Mouse (Mus musculus) inflammation-experienced regulatory T-cells, adult 6 months (primary cell): Measurements from ENCODE around the gene Zfp365. TPM values are rescaled to one million over a fixed set of nuclear protein-coding genes. Genes with fewer than 3 reads are reported as not detected.

ENCODE experiments used
- ATAC-seq: one replicate; pipeline ENCODE4 v1.8.0; 2017
- polyA plus RNA-seq, 3 experiments: library from polyadenylated mRNA; unstranded; fragments of 100-300 nt; shearing (Covaris generic); gene quantifications; one replicate each; pipeline ENCODE4 v1.2.1; 2017

The Zfp365 gene
- polyA plus RNA-seq = 1 to 10 TPM; 3.5 to 5.9 (median 3.7) TPM

DNA sequence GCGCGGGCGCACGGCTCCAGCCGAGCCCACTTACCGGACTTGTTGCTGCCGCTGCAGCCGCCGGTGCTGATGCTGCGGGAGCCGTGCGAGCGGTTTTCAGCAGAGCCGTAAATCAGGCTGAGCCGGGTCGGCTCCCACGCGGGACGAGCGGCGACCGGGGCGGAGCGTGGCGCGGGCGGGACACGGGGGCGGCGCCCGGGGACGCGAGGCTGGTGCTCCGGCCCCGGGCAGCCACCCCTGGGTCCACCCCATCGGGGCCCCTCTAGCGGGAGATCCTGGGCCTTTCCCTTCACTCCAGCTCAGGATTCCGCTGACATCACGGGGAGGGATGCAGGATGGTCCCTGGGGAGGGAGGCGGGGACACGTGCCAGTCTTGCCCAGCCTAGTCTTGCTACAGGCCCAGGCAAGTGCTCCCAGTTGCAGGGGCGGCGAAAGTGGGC, at the start of gene Zfp365:
Zfp365 (minus strand) TSS at position 326 of the 440 bp plus-strand sequence.
- peak; percentile 62 for ATAC-seq

DNA sequence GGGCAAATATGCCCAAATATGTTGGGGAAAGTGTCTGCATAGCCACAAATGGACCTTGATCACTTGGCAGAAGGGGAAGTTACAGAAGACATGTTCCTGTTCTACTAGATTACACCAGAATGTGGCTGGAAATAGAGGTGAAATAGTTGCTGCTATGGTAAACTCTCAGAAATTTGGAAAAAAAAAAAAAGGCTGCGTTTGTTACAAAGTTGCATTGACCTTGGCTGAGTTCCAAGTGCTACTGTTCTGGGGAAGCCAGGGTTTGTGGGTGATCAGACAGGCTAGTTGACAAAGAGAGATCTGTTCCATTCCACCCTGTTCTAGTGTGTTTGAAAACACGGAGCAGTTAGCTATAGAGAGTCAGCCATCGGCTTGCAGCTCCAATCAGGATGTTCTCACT, 47.5 kb upstream of the Zfp365 start:
- no peak for ATAC-seq

DNA sequence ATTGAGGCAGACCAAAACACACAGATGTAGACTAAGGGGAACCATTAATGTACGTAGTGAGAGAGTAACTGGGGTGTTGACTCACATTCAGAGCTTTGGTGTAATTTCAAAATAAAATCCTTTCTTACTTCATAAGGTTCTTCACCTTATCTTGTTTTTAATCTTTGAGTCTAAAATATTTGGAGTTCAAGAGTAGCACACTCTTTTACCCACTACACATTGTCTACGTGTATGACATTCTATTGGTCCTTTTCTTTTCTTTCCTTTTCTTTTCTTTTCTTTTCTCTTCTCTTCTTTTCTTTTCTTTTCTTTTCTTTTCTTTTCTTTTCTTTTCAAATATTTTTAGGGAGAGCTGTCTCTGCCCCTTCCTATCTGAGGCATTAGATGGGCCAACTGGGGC, 43.5 kb upstream of the Zfp365 start:
- no peak for ATAC-seq

DNA sequence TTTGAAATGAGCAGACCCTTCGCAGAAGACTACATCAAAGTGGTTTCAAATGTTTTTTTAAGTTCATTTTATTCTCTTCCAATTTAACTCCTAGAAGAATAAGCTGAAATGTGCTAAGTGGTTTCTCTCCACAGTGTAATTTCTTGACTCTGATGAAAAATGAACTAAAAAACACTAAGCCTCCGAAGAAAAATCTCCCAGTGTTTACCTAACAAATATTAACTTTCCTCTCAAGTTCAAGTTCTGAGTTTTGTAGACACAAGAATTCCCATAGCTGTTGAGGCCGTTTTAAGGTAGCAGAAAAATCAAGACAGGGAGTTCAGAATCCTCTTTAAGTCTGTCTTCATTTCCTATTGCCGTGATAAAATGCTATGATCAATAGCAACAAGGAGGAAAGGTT, 39.2 kb upstream of the Zfp365 start:
- ATAC-seq = no peak

DNA sequence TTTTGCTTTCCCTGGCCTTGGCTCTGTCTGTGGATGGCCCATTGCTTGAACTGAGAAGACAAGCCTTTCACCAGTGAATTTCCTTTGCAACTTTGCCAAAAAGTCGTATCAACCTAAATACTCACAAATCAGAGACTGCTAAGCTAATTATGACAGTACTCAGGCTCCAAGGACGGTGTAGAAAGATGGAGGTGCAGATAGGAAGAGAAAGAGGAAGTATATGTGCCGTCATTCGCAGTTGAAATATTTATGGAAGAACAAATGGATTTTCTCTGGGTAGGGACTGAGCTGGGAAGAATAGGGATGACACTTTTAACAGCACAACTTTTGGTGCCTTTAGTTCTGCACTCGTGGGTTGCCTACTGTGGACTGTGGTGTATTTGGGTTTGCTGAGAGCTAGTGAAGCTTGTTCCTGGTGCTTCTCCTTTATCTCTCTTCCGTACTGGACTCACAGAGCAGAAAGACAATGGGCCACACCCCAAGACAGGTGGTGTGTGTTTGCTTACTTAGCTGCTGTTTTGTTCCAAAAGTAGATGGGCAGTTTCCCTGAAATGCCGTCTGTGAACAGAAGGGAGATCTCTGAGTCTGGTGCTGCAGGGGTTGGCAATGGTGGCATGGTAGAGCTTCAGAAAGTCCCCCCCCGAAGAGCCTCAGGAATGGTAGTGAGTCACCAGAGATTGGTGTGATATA, 37.7 kb upstream of the Zfp365 start:
- no peak for ATAC-seq

DNA sequence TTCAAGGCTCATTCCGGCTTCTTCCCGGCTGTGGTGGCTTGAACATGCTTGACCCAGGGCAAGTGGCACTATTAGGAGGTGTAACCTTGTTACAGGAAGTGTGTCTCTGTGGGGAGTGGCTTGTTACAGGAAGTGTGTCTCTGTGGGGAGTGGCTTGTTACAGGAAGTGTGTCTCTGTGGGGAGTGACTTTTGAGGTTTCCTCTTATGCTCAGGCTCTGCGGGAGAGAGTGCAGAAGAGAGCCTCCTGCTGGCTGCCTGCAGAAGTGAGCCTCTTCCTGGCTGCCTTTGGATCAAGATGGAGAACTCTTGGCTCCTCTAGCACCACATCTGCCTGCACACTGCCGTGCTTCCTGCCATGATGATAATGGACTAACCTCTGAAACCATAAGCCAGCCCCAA, 31.1 kb upstream of the Zfp365 start:
- peak; percentile 38 for ATAC-seq

DNA sequence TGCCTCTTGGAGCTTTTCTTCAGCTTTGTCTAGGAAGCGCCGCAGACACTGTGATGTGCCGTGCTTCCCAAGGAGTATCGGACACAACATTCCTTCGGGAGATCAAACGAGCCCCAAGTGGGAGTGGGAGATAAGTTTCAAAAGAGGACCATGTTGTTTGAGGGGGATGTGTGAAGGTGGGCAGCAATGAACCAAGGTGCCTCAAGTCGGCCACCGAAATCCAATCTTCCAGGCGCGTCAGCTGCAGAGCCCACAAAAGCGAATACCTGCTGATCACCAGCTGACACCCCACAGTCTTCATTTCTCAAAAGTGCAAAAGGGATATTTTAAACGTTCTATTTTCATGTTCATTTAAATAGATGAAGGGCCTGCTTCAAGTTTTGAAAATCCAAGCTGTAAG, 27.1 kb upstream of the Zfp365 start:
- ATAC-seq = no peak

DNA sequence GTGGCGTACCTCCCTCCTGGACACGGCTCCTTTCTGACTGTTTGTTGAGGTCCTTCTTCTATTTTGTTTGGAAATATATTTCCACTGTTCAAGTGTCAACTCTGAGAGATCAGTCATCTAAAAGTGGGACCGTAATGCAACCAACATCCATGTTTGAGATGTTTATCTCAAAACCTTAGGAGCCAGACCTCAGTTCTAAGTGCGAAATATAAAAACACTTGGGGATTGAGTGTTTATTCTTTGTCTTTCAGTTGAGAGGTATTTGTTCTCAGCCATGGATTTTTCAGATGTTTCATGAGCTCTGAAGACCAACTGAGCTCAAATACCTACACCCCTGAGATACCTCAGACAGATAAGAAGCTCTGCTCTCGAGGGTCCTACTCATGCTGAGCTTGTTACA, 25.3 kb upstream of the Zfp365 start:
- ATAC-seq = no peak

DNA sequence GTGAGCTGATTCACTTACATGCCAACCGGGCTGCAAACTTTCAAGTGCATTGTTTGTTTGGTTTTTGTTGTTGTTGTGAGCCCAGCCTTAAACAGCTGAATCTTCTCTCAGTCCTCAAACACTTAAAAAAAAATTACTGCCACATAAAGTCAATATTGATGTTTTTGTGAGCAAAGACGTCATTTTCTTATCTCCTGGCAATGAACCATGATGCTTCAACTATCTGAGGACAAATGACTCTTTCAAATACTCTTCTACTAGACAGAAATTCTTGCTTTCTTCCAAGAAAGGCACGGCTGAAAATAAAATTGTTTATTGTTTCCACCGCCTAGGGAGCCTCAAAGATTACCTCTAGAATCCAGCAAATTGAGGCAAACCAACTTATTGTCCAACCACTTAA, 24.5 kb upstream of the Zfp365 start:
- no peak for ATAC-seq

DNA sequence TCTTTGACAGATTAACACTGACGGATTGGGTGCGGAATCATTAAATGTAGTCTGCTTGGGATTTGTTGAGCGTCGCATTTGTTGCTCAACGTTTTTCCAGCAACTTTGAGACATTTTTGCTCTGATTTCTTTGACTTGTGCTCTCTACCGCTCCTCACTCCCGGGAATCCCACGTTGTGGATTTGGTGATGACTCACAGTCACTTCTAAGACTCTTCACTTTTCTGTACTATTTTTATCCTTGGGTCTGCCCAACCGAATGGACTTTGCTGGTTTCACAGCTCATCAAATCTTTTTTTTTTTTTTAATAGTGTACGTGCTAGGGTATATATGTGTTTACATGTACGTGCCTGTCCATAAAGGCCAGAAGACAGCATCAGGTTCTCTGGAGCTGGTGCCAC, 20.3 kb upstream of the Zfp365 start:
- ATAC-seq = no peak

DNA sequence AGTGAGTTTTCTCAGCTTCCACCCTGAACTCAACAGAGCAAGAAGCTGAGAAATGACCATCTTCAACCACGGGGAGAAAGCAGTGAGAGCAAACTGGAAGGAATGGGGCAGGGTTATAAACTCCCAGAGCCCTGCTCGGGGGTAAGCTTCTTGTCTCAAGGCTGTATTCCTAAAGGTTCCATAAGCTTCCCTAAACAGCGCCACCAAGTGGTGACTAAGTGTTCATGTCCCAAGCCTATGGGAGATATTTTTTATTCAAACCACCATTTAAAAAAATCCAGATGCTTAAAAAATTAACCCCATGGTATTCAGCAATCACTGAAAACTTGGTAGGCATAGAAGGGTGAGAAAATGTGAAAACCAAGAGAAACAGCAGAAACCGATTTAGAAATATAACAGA, 18.9 kb upstream of the Zfp365 start:
- no peak for ATAC-seq

DNA sequence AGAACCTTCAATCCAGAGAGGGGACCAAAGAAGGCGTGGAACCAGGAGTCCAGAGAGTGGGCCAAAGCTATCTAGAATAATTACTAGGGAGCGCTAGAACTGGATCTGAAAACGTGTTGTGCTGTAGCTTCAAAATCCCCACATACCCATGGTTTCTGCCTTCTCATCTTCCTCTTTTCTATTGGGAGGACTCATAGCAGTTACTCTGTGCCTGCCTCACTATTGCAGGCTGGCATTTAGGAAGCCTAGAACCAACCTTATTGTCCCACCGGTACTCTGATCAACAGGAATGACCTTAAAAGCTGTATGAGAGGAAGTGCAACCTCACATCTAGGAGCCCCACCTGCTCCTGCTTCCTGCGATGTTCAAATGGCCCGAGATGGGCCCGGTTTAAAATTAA, 16.1 kb upstream of the Zfp365 start:
- ATAC-seq = no peak

DNA sequence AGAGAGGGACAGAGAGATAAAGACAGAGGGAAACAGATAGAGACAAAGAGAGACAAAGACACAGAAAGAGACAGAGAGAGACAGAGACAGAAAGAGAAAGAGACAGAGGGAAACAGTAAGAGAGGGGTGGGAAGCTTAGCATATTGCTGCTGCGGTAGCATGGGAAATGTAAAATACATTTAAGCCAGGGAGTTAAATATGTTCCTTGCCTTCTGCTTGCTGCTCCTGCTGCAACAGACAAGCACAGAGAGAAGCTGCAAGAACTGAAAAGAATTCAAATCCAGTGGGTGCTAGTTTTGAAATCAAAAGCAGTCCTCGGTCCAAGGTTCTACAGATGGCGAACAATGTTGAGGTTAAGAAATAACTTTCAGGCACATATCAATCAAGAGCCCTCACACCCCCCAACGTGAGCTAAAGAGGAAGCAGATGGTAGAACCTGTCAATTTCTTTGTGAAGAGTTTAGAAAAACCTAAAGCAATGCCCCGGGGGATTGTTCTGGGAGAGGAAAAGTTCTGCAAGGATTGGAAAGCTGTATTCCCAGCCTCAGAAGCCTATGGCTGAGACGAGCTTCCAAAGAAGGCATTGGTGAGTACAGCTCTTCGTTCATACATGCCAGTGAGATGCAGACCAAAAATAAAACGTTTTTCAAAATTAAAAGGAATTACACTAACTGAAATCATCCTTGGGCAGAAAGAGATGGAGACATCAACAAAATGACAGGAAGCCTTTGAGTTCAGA, 15.4 kb upstream of the Zfp365 start:
- ATAC-seq = no peak

DNA sequence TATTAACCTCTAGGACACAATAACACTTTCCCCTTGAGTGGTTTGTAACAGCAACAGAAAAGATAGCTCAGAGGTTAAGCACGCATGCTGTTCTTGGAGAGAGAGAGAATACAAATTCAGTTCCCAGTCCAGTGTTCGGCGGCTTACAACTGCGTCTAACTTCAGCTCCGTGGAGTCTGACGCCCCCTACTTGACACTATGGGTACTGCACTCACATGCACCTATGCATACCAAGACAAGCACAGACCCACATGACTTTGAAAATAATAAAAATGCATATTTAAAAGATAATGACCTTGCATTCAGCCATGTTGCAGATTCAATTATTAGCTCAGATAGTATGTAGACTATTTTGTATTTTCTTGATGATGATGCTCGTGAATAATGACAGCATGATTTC, 11.6 kb upstream of the Zfp365 start:
- ATAC-seq = no peak

DNA sequence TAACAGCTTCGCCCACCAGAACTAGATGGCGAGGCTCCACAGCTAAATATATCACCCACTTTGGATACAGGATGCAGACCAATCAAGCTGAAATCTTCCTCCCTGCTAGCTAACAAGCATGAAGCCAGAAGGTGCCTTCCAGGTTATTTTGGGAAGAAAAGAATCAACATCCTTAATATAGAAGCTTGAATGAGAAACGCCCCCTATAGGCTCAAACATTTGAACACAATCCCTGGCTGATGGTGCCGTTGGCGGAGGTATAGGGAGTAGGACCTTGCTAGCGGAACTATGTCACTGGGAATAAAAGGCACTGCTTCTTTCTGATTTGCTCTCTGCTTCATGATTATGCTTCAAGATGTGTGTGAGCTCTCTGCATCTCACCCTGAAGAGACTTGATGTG, 9.3 kb upstream of the Zfp365 start:
- ATAC-seq = no peak

DNA sequence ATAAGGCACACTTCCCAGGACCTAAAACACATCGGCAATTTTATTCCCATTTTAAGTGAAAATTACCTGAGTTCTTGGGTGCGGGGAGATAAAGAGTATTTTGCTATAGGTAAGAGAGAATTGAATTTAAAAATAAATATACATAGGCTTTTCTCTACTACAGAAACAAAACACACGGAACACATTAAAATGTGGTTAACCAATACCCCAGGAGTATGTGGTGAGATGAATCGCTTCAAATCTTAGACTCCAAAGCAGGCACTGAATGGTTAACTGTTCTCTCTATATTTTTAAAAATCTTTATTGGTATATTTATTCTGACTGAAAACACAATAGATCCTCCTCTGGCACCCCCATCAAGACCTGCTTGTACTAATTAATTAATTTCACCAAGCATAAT, 7.2 kb upstream of the Zfp365 start:
- ATAC-seq = no peak

DNA sequence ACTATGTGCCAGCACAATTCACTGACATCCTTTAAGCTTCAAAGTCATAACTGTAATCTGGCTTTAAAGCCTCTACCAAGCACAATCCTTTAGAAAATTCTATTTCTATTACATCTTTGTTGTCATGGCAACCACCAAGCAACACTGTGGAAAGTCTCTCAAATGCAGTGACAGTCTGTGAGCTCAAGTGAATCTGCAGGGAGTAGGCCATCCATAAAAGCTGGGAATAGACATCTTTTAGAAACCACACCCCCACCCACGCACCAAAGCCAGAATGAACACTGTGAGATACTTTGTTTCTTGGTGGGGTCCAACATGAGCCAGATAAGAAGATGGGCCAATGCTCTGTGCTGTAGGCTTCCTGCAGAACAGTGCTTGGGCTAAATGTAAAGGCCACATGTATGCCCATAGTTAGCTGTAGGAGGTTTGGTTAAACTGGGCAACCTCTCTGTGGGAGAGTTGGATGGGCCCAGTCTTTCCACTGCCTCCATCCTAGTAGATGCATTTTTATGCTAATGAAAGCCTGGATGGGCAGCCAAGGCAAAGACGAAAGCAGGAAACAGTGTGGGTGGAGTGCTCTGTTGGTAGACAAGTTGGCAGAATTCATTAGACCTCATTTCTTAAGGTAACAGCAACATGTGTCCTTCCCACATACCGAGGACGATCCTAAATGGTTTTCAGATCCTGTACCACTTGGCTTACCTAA, 5.9 kb upstream of the Zfp365 start:
- ATAC-seq = no peak

DNA sequence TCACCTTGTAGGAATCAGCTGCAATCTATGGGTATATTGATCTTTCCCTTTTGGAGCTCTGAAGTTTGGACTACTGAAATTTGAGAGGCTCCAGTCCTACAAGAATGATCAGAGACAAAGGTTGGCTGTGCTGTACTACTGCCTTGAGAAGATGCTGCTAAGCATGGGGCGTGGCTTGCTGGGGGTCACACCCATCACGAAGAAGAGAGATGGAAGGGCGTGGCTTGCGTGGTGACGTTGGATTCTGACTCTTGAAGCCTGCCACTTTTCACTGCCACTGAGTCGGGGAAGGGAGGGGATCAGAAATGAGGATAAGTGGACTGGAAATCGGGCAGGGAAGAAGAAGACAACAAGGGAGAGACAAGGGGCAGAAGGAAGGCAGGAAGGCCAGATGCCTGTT, 4.9 kb upstream of the Zfp365 start:
- ATAC-seq = no peak

DNA sequence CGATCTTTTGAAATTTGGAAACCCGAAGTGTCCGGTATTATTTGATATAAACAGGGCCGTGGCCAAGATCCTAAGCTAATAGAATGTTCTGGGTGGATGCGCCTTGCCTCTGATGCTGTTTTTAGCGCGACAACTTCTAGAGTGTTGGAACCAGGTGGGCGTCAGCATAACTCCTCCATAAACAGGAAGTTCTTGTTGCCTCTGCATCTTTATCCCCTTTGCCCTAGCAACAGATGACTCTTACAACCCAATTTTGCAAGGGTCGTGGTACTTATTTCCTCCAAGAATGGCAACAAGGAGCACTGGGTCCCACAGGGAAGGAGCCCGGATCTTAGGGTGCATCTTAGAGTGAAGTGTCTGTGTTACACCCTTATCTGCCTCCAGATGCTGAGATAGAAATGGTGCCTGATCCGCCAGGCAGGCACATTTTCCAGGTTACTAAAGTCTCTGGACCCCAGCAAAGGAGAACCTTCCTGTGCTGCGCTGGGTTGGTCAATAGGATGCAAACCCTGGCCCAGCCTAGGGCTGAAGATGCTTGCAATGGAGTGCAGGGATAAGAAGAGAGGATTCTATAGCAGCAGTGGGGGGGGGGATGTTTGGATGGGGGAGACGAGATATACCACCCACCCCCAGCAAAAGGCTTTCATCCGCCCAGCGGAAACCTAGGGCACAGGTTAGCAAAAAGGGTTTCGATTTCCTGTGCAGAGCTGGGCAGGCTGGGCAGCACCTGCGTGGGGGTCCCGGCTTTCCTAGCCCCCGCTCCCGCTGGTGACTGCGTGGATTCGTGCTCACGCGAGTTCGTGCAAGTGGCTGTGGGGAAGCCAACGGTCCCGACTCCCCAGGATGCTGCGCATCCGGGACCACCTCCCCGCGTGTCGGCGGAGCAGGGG, 770 bp downstream of the Zfp365 start:
- peak; percentile 80 for ATAC-seq

DNA sequence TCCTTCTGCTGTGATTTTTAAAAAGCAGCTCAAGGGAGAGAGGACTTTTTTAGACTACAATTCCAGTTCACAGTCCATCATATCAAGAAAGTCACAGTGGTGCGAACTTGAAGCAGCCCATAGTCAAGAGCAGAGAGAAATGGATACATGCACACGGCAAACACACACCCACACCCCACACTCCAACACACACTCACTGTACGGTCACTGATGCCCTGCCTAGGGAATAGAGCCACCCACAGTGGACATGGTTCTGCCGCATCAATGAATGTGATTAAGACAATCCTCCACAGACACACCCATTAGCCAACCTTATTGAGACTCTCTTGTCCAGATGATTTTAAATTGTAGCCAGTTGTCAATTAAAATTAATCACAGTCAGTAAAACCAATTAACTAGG, 4.5 kb downstream of the Zfp365 start:
- ATAC-seq = no peak

DNA sequence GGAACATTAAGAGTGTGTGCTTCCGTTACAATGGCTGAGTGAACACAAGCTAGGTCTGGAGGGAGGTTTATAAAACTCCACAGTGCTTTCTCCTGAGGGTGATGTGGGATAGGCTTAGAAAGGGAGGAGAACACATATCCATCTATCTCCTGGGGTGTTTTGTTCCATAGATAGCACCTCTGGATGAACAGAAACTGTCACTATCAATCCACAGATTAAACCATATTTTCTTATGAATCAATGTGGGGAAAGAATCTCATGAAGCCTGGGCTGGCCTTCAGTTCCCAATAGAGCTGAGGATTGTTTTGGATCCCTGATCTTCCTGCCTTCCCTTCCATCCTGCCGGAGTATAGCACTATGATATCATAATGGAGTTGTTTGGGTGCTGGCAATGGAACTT, 5.5 kb downstream of the Zfp365 start:
- no peak for ATAC-seq

DNA sequence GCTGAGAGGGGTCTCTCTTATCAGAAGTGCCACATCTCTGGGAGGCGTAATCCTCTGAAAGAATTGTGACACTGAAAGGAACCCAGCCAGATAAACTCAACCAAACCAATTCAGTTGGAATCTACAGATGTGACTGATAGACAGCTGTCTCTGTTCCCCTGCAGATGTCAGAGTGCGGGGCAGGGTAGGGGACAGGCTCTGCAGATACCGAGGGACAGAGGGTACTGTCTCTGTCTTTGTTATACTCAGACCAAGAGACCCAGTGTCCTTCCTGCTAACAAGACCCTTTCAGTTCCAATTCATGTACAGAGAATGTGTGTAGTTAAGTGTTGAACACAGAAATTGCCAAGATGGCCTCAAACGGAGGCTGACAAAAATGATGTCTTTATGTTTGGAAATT, 6.4 kb downstream of the Zfp365 start:
- ATAC-seq = no peak

DNA sequence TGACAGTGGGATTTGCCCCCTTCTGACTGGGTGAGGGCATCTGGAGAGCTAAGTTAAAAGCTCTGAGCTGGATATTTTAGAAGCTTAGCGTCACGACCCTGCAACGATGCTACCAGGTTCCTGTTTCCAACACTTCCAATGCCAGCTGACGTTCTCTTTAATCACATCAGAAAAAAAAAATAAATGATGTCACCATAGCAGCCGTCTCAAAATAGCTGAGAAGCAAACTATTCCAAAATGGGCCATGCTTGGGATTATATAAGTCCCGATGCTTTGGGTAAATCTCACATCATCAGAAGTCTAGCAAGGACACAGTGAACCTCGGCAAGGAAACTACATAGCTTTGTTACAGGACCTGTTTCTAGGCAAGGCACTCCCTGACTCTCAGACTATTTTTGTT, 9.1 kb downstream of the Zfp365 start:
- no peak for ATAC-seq
